Mouse (Mus musculus) lung, postnatal 10 days (tissue): ENCODE measurements at regions not wholly inside any gene's neighbourhood (a gene's known extent, or its start where the extent isn't known, plus 50 kb on each side); places are given as distances from the start of the nearest gene placed in this dataset.

ENCODE experiments used
- DNase-seq: peaks from one replicate; pipeline ENCODE4 v3.0.0; 2021

GRCm38 (mm10) chr3:119958799-119959467 lies 174.7 kb upstream of the Ptbp2 start:
- DNase-seq: peak; percentile 43

GRCm38 (mm10) chr3:119957529-119957928 lies 173.3 kb upstream of the Ptbp2 start:
- no peak for DNase-seq

- no peak for DNase-seq
These were observed 171.7 kb upstream of the Ptbp2 start for GRCm38 (mm10) chr3:119955745-119956615.

DNA sequence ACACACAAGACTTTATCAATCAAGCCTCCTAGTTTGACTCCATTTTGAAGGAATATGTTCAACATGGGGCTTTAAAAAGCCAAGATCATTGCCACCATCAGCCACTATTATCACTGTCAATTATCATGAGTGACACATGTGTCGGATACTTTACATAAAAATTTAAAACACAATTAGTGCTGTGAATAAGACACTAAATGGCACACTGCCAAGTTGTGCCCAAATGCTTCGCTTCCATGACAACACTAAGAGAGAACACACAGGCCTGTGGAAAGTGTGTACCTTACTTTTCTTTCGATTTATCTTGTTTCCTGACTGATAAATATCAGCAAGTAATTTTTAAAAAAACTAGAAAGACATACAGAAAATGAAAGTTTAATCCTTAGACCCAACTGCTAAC lies 166.5 kb upstream of the Ptbp2 start:
- DNase-seq: no peak

DNA sequence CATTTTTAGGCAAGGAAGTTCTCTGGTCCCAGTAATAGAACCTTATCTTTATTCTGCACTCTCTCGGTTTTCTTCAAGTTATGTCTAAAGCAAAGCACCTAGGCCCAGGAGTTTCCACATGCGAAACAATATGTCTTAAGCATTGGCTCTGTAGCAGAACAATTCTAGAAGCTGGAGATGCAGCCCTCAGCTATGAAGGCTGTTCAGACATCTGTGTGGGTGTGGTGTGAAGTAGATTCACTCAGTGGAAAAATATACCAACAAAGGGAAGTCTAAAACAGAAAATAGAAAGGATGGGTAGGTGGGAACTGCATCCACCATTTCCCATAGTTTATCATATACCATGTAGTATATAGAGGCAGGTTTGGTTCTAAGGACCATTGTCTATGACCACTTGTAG lies 165.8 kb upstream of the Ptbp2 start:
- no peak for DNase-seq

DNA sequence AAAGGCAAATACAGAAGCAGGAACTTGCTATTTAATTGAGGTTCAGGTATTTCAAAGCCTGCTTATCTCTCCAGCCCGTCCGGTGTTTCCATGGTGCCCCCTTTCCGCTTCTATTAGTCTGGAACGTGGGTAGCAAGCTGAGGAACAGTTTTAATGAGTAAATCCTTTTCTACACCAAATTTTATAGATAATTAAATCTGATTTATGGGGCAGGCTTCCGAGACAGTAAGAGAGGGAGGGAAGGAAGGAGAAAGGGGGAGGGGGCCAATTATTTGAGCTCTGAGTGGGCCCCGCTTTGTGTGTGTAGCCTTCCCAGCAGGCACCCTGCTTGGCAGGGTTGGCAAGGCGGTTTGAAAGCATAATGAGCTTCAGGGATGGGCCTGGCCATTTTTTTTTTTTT lies 165.4 kb upstream of the Ptbp2 start:
- no peak for DNase-seq

DNA sequence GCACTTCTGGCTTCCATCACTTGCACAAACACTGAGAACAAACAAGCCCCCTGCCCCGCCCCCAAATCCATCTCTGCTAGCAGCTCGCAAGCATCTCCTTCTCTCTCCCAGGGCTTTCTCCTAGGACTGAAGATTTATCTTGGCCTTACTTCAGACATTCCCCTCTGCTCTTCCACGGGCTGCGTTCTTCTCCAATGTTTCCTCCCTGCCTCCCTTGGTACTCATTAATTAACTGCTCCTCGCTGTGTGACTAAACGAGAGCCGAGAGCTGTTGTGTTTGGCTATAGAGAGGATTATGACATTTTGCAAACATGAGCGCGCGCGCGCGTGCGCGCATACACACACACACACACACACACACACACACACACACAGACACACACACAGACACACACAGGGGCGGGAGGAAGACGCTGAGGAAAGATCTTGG lies 164.8 kb upstream of the Ptbp2 start:
- DNase-seq: peak; percentile 83

DNA sequence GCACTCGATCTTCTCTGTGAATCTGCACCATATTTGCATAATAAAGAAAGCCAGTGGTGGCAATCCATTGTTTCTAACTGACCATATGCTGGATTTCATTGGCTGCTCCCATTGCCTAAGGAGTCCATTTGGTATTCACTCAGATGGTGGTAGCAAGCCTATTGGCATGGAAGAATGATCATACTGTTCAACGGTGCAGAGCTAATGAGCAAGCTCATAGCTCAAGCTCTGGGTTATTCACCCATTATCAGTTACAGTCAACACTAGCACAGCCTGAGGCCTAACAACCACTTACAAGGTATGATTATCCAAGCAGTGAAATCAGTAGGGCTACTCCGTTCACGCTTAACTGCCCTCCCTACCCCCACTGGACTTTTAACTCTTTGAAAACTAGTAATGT lies 162.9 kb upstream of the Ptbp2 start:
- DNase-seq: no peak

DNA sequence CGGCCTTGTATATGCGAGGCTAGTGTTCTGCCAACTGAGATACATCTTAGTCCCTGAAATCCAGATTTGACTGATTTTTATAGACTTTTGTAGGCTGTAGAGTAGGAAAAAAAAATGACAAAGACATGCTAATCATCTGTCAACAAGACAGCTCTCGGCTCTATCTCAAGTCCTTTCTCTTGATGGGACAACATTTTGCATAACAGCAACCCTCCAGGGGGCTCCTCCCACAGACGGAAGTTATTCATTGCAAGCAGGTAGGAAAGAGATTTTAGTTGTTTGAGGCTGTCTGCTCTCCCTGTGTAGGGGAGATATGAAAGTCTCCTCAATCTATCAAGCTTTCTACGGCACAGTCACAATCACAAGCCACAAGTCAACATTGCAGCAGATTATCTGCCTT lies 159.8 kb upstream of the Ptbp2 start:
- no peak for DNase-seq

GRCm38 (mm10) chr3:119939091-119939490 lies 154.8 kb upstream of the Ptbp2 start:
- no peak for DNase-seq

DNA sequence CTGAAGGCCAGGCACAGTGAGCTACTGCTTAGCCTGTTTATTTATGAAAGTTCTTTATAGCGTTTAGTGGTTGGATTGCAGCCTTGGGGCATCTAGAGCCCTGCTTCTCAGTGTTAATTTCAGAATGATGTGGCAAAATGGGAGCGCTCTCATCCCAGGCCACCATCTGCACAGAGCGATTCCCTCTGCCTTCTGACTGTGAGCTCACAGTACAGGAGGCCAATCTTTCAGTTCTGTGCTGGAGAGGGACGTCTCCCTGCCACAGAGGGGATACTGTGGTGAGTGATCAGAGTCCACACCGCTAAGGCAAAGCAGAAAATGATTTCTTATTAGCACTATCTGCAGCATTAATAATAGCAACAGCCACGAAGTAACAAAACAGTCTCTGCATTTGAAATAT lies 154.2 kb upstream of the Ptbp2 start:
- no peak for DNase-seq

- no peak for DNase-seq
These were observed 152.3 kb upstream of the Ptbp2 start for GRCm38 (mm10) chr3:119936526-119936925.

- peak; percentile 62 for DNase-seq
These were observed 148.8 kb upstream of the Ptbp2 start for GRCm38 (mm10) chr3:119933049-119933511.

DNA sequence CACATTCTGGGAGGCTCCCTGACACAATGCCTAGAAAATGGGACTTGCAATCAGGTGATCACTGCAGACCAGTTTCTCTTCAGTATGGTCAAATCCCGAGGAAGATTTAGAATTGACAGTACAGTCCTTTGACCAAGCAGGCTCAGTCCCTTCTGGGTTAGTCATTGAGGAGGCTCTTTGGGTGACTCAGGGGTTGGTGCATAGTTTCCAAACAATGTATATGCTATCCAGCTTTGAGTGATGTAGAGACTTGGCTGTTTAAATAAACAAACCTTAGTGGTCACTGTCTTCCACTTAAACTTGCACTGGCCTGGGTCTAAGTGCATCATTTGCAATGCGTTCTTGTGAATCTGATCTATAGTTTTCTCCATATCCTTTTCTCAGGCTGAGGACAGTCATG lies 144.0 kb upstream of the Ptbp2 start:
- no peak for DNase-seq

DNA sequence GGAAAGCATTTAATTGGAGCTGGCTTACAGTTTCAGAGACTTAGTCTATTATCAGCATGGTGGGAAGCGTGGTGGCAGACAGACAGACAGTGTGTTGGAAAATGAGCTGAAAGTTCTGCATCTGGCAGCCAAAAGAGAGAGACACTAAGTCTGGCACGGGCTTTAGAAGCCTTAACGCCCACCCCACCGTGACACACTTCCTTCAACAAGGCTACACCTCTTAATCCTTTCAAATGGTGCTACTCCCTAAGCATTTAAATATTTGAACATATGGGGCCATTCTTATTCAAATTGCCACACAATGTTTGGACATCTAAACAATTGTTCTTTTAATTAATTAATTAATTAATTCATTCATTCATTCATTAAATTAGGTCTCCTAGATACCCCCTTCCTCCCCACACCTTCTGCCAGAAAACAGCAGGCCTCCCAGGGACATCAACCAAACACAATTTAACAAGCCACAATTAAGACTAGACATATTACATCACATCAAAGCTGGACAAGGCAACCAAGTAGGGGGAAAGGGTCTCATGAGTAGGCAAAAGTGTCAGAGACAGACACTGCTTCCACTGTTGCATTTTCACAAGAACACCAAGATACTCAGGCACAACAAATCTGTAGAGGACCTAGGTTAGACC lies 135.4 kb upstream of the Ptbp2 start:
- DNase-seq: no peak

DNA sequence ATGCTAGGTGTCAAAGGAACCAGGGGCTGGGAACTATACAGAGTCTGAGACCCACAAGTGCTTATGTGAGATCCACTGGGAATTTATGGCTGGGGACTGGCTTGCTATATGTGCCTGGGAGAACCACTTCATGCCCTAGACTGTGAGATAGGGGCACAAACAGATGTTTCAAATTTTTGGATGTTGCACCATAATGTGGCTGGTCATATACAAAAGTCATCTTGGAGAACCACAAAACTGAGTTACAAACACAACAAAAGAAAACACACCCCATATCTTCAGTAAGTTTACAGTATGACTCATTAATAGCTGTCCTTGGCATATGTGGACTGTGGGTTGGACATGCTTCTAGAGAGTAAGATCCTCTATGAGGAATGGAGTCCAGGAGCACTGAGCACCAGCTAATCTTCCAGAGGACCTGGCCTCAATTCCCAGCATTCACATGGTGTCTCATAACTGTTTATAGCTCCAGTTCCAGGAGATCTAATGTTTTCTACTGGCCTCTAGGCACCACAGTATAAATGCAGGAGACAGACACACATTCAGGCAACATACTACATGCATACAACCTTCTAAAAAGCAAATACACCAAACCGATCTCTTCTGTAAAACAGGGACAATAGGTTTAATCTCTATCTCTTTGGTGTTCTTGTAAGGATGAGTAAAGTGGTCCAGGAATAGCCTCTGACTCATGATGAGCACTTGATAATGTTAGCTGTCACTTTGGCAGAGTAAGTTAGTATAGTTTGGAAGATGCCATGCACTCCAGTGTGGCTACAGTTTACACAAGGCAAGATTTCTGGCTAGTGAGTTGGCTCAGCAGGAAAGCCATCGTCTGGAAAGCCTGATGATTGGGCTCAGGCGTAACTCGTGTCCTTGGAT lies 132.0 kb upstream of the Ptbp2 start:
- DNase-seq: no peak

- no peak for DNase-seq
These were observed 127.3 kb upstream of the Ptbp2 start for GRCm38 (mm10) chr3:119911532-119911931.

- DNase-seq: no peak
These were observed 120.0 kb upstream of the Ptbp2 start for GRCm38 (mm10) chr3:119904244-119904643.

DNA sequence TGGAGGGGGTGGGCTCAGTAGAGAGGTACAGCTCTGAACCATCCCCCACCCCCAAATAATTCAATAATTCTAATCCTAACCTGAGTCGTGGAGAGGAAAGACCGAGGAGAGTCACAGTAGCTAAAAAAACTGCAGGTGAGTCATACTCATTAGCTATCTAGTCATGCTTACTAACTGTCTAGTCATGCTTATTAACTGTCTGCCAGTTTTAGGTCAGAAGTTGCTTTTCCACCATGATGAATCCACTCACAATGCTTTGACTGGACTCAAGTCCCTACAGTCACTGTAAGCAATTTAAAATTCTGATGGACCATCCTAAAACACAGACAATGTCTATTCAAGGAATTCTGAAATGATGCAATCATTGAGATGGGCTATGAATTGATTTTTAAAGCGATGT lies 110.9 kb upstream of the Ptbp2 start:
- DNase-seq: no peak

GRCm38 (mm10) chr3:119894035-119894434 lies 109.8 kb upstream of the Ptbp2 start:
- peak; percentile 8 for DNase-seq

- no peak for DNase-seq
These were observed 109.1 kb upstream of the Ptbp2 start for GRCm38 (mm10) chr3:119893165-119893910.
